Mouse (Mus musculus) embryonic facial prominence, embryonic 13.5 days (tissue): ENCODE measurements at regions not wholly inside any gene's neighbourhood (a gene's known extent, or its start where the extent isn't known, plus 50 kb on each side); places are given as distances from the start of the nearest gene placed in this dataset.

ENCODE experiments used
- ATAC-seq: fragments of 200-750 bp; cut with Nextera tagmentation; 2 replicates; pipeline ENCODE4 v1.8.0; 2017; ENCODE audit warnings: low read depth; ENCODE audit not compliant: insufficient number of reproducible peaks, insufficient read depth, low FRiP score, low TSS enrichment
- H3K27ac ChIP-seq: fragments of 300-500 bp; sonication (generic); 2 replicates; pipeline ENCODE4 v1.5.1; 2015; ENCODE audit warnings: moderate library complexity, mild to moderate bottlenecking, inconsistent platforms
- H3K27me3 ChIP-seq: fragments of 300-500 bp; sonication (generic); 2 replicates; pipeline ENCODE4 v1.6.1; 2015; ENCODE audit warnings: mild to moderate bottlenecking, inconsistent platforms
- H3K36me3 ChIP-seq: fragments of 300-500 bp; sonication (generic); 2 replicates; pipeline ENCODE4 v1.6.1; 2015; ENCODE audit warnings: mild to moderate bottlenecking, inconsistent platforms
- H3K4me1 ChIP-seq: fragments of 300-500 bp; sonication (generic); 2 replicates; pipeline ENCODE4 v1.6.1; 2015; ENCODE audit warnings: inconsistent platforms
- H3K4me2 ChIP-seq: fragments of 300-500 bp; sonication (generic); 2 replicates; pipeline ENCODE4 v1.6.1; 2015; ENCODE audit warnings: moderate library complexity, mild to moderate bottlenecking, inconsistent platforms
- H3K4me3 ChIP-seq: fragments of 300-500 bp; sonication (generic); 2 replicates; pipeline ENCODE4 v1.5.1; 2015; ENCODE audit warnings: mild to moderate bottlenecking, inconsistent platforms
- H3K9ac ChIP-seq: fragments of 300-500 bp; sonication (generic); 2 replicates; pipeline ENCODE4 v1.6.1; 2015; ENCODE audit warnings: mild to moderate bottlenecking, inconsistent platforms
- H3K9me3 ChIP-seq: fragments of 300-500 bp; sonication (generic); 2 replicates; pipeline ENCODE4 v1.6.1; 2016; ENCODE audit warnings: inconsistent platforms
- WGBS: fragments of 180-500 bp; shearing (Covaris S2); methylation state at CpG from one replicate; pipeline ENCODE4 v1.1.7; 2015; ENCODE audit warnings: mixed read lengths; 5-methylcytosine and 5-hydroxymethylcytosine counted together

- H3K4me2 ChIP-seq: no peak overlapping the region
These were observed 167.1 kb upstream of the Nfe2l3 start for GRCm38 (mm10) chr6:51265329-51265728.

GRCm38 (mm10) chr6:51266721-51267120, 165.7 kb upstream of the Nfe2l3 start:
- H3K4me1 ChIP-seq: peaks cover 27% of the 10 kb centered on the region
- 85% methylated on average over 6 of the region's 6 CpGs for WGBS
- no peaks in the 10 kb centered on the region for H3K36me3 ChIP-seq
- no peak overlapping the region for H3K4me3 ChIP-seq
- H3K27ac ChIP-seq: no peak overlapping the region
- H3K9ac ChIP-seq: no peak overlapping the region
- no peak overlapping the region for H3K4me2 ChIP-seq
- no peak for ATAC-seq
- no peaks in the 10 kb centered on the region for H3K9me3 ChIP-seq
- no peaks in the 10 kb centered on the region for H3K27me3 ChIP-seq

More at GRCm38 (mm10) chr6:51265329-51265728, 167.1 kb upstream of the Nfe2l3 start:
- Histone ChIP-seq H3K27me3 (no peaks in the 10 kb centered on the region), H3K4me3 (no peak overlapping the region), H3K36me3 (no peaks in the 10 kb centered on the region), H3K9me3 (no peaks in the 10 kb centered on the region), H3K27ac (no peak overlapping the region), H3K9ac (no peak overlapping the region), H3K4me1 (peaks cover 27% of the 10 kb centered on the region)
- no peak for ATAC-seq
- WGBS: 88% methylated on average over 3 of the region's 3 CpGs

- no peak overlapping the region for H3K4me3 ChIP-seq
- H3K36me3 ChIP-seq: no peaks in the 10 kb centered on the region
- H3K4me2 ChIP-seq: peak overlapping the region; percentile 74; the same call in 1 of the 2 replicates
- ATAC-seq: no peak
- no peaks in the 10 kb centered on the region for H3K27me3 ChIP-seq
- 87% methylated on average over 5 of the region's 5 CpGs for WGBS
- no peaks in the 10 kb centered on the region for H3K9me3 ChIP-seq
- no peak overlapping the region for H3K27ac ChIP-seq
- no peak overlapping the region for H3K9ac ChIP-seq
- peaks cover 27% of the 10 kb centered on the region for H3K4me1 ChIP-seq
These were observed 164.6 kb upstream of the Nfe2l3 start for GRCm38 (mm10) chr6:51267888-51268287.

GRCm38 (mm10) chr6:51268931-51269330, 163.5 kb upstream of the Nfe2l3 start:
- peak overlapping the region; percentile 74 for H3K4me2 ChIP-seq
- peak overlapping the region; percentile 88 for H3K4me3 ChIP-seq
- H3K27ac ChIP-seq: no peak overlapping the region
- no peaks in the 10 kb centered on the region for H3K36me3 ChIP-seq
- 83% methylated on average over 5 of the region's 5 CpGs for WGBS
- no peaks in the 10 kb centered on the region for H3K9me3 ChIP-seq
- no peak overlapping the region; the same call in 1 of the 2 replicates for H3K9ac ChIP-seq
- no peak for ATAC-seq
- H3K4me1 ChIP-seq: peaks cover 27% of the 10 kb centered on the region
- H3K27me3 ChIP-seq: no peaks in the 10 kb centered on the region

GRCm38 (mm10) chr6:51269617-51270016, 162.9 kb upstream of the Nfe2l3 start:
- Histone ChIP-seq H3K4me3 (peak overlapping the region; percentile 88), H3K9ac (peak overlapping the region; percentile 97), H3K27me3 (no peaks in the 10 kb centered on the region), H3K27ac (peak overlapping the region; percentile 93), H3K4me2 (peak overlapping the region; percentile 74), H3K9me3 (no peaks in the 10 kb centered on the region), H3K36me3 (no peaks in the 10 kb centered on the region), H3K4me1 (peaks cover 27% of the 10 kb centered on the region)
- WGBS: 22% methylated on average over 10 of the region's 10 CpGs
- ATAC-seq: no peak

GRCm38 (mm10) chr6:51270216-51271127, 162.0 kb upstream of the Nfe2l3 start:
- H3K27ac ChIP-seq: peak overlapping the region; percentile 93
- H3K36me3 ChIP-seq: no peaks in the 10 kb centered on the region
- H3K4me3 ChIP-seq: peak overlapping the region; percentile 88
- H3K27me3 ChIP-seq: no peaks in the 10 kb centered on the region
- peak overlapping the region; percentile 97 for H3K9ac ChIP-seq
- H3K9me3 ChIP-seq: no peaks in the 10 kb centered on the region
- H3K4me2 ChIP-seq: peak overlapping the region; percentile 74
- peaks cover 27% of the 10 kb centered on the region for H3K4me1 ChIP-seq
- ATAC-seq: peak; percentile 92
- WGBS: under 1% methylated on average over 80 of the region's 80 CpGs

GRCm38 (mm10) chr6:51271128-51271480, 161.4 kb upstream of the Nfe2l3 start:
- peak overlapping the region; percentile 88 for H3K4me3 ChIP-seq
- no peaks in the 10 kb centered on the region for H3K9me3 ChIP-seq
- H3K9ac ChIP-seq: peak overlapping the region; percentile 97; the same call in 1 of the 2 replicates
- H3K4me1 ChIP-seq: peaks cover 23% of the 10 kb centered on the region
- ATAC-seq: no peak; the same call in 1 of the 2 replicates
- H3K27me3 ChIP-seq: peaks cover 4% of the 10 kb centered on the region; the same call in 1 of the 2 replicates
- no peaks in the 10 kb centered on the region for H3K36me3 ChIP-seq
- peak overlapping the region; percentile 93 for H3K27ac ChIP-seq
- peak overlapping the region; percentile 74 for H3K4me2 ChIP-seq
- WGBS: 2% methylated on average over 17 of the region's 17 CpGs

- H3K4me3 ChIP-seq: no peak overlapping the region
- no peak overlapping the region for H3K4me2 ChIP-seq
- H3K9ac ChIP-seq: no peak overlapping the region
- H3K27me3 ChIP-seq: peaks cover 5% of the 10 kb centered on the region; the same call in 1 of the 2 replicates
- H3K9me3 ChIP-seq: no peaks in the 10 kb centered on the region
- WGBS: 87% methylated on average over 19 of the region's 19 CpGs
- H3K4me1 ChIP-seq: peaks cover 19% of the 10 kb centered on the region
- H3K27ac ChIP-seq: no peak overlapping the region
- H3K36me3 ChIP-seq: no peaks in the 10 kb centered on the region
- ATAC-seq: no peak
These were observed 160.2 kb upstream of the Nfe2l3 start for GRCm38 (mm10) chr6:51272136-51272736.

GRCm38 (mm10) chr6:51279491-51279890, 153.0 kb upstream of the Nfe2l3 start:
- Histone ChIP-seq H3K27ac (no peak overlapping the region), H3K9me3 (no peaks in the 10 kb centered on the region), H3K4me3 (no peak overlapping the region), H3K9ac (no peak overlapping the region), H3K4me1 (peaks cover 15% of the 10 kb centered on the region), H3K27me3 (peaks cover 5% of the 10 kb centered on the region; the same call in 1 of the 2 replicates), H3K36me3 (no peaks in the 10 kb centered on the region), H3K4me2 (no peak overlapping the region)
- ATAC-seq: no peak
- 88% methylated on average over 10 of the region's 10 CpGs for WGBS

- Histone ChIP-seq H3K4me1 (peaks cover 23% of the 10 kb centered on the region), H3K4me3 (no peak overlapping the region), H3K4me2 (no peak overlapping the region), H3K9me3 (no peaks in the 10 kb centered on the region), H3K9ac (no peak overlapping the region), H3K27me3 (peaks cover 5% of the 10 kb centered on the region; the same call in 1 of the 2 replicates), H3K36me3 (no peaks in the 10 kb centered on the region), H3K27ac (no peak overlapping the region)
- WGBS: 64% methylated on average over 7 of the region's 7 CpGs
- ATAC-seq: no peak
These were observed 152.2 kb upstream of the Nfe2l3 start for GRCm38 (mm10) chr6:51280231-51280630.

GRCm38 (mm10) chr6:51283916-51284706, 148.4 kb upstream of the Nfe2l3 start:
- Histone ChIP-seq H3K27me3 (no peaks in the 10 kb centered on the region), H3K36me3 (no peaks in the 10 kb centered on the region), H3K27ac (peak overlapping the region; percentile 87), H3K9ac (no peak overlapping the region), H3K4me2 (peak overlapping the region; percentile 27), H3K9me3 (no peaks in the 10 kb centered on the region), H3K4me3 (no peak overlapping the region), H3K4me1 (peaks cover 38% of the 10 kb centered on the region)
- ATAC-seq: peak; percentile 59; the same call in 1 of the 2 replicates
- 38% methylated on average over 11 of the region's 11 CpGs for WGBS
